Mouse (Mus musculus): Measurements from ENCODE around the gene Igsf21.

GRCm38 (mm10) chr4:140173746-140174399 lies 72.7 kb downstream of the Igsf21 start:
- no peak for TF ChIP-seq GATA1 (IDR thresholded peaks at IDR 0.05; ENCODE audit: low read length)
- no peak for TF ChIP-seq TAL1 (IDR thresholded peaks at IDR 0.05; ENCODE audit: low read length)
